Mouse (Mus musculus) megakaryocyte, embryonic 14.5 days (primary cell): ENCODE measurements around the gene Pald1.

Experiments used
- FLI1 ChIP-seq: IDR thresholded peaks from 2 replicates; pipeline ENCODE4 v1.6.1; 2012; ENCODE audit warnings: low read length, inconsistent platforms, mixed read lengths
- GATA1 ChIP-seq: IDR thresholded peaks from 3 replicates; pipeline ENCODE4 v1.6.1; 2012; ENCODE audit warnings: mixed read lengths, low read length, inconsistent platforms, borderline replicate concordance

DNA sequence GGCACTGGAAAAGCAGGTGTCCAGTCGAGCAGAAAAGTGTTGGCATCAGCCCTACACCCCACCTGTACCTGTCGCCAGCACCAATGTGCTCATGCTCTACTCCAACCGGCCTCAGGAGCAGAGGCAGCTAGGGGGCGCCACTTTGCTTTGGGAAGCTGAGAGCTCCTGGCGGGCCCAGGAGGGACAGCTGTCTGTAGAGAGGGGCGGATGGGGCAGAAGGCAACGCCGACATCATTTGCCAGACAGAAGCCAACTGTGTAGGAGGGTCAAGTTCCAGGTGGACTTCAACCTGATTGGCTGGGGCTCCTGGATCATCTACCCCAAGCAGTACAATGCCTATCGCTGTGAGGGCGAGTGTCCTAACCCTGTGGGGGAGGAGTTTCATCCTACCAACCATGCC, 40.0 kb upstream of the Pald1 start:
- TF ChIP-seq GATA1 (no peak), FLI1 (no peak)
